Mouse (Mus musculus): ENCODE data around the gene Gcm2. TPM values are rescaled to one million over a fixed set of nuclear protein-coding genes. Genes with fewer than 3 reads are reported as not detected.

Gene Gcm2
- polyA plus RNA-seq (2014; fragmentation: Illumina TruSeq; extraction: RNeasy Lipid Tissue Mini Kit (QIAGEN cat#74804); ENCODE audit: low read depth, low replicate concordance), result not detected

GRCm38 (mm10) chr13:41110935-41111334 lies at the start of gene Gcm2:
Gene Gcm2 (minus strand): TSS chr13:41111035.

GRCm38 (mm10) chr13:41113940-41114339 lies 3.1 kb upstream of the Gcm2 start, which contains the start of gene Sycp2l:
Gene Sycp2l (plus strand): TSS chr13:41114307.

GRCm38 (mm10) chr13:41079421-41079780 lies 31.4 kb downstream of the Gcm2 start, which contains the start of gene Mak:
Gene Mak (minus strand): TSS chr13:41079706.

Other genes with a start within 250 kb of the Gcm2 start
- 49.3 TPM for gene Pak1ip1, start 110.0 kb downstream of the Gcm2 start, polyA plus RNA-seq (2014; fragmentation: Illumina TruSeq; extraction: RNeasy Lipid Tissue Mini Kit (QIAGEN cat#74804); ENCODE audit: low read depth, low replicate concordance)
- 137 TPM for gene Tmem14c, start 94.7 kb downstream of the Gcm2 start, polyA plus RNA-seq (2014; fragmentation: Illumina TruSeq; extraction: RNeasy Lipid Tissue Mini Kit (QIAGEN cat#74804); ENCODE audit: low read depth, low replicate concordance)
- gene Mak, start 31.3 kb downstream of the Gcm2 start, polyA plus RNA-seq (2014; fragmentation: Illumina TruSeq; extraction: RNeasy Lipid Tissue Mini Kit (QIAGEN cat#74804); ENCODE audit: low read depth, low replicate concordance), result 2.4 TPM
- not detected for gene Sycp2l, start 3.3 kb upstream of the Gcm2 start, polyA plus RNA-seq (2014; fragmentation: Illumina TruSeq; extraction: RNeasy Lipid Tissue Mini Kit (QIAGEN cat#74804); ENCODE audit: low read depth, low replicate concordance)
- 26.1 TPM for gene Elovl2, start 109.4 kb upstream of the Gcm2 start, polyA plus RNA-seq (2014; fragmentation: Illumina TruSeq; extraction: RNeasy Lipid Tissue Mini Kit (QIAGEN cat#74804); ENCODE audit: low read depth, low replicate concordance)
- gene Smim13, start 138.8 kb upstream of the Gcm2 start, polyA plus RNA-seq (2014; fragmentation: Illumina TruSeq; extraction: RNeasy Lipid Tissue Mini Kit (QIAGEN cat#74804); ENCODE audit: low read depth, low replicate concordance), result 7.3 TPM
- not detected for gene Gm17364, start 162.9 kb upstream of the Gcm2 start, polyA plus RNA-seq (2014; fragmentation: Illumina TruSeq; extraction: RNeasy Lipid Tissue Mini Kit (QIAGEN cat#74804); ENCODE audit: low read depth, low replicate concordance)